Mouse (Mus musculus) G1E (cell line): ENCODE results near the gene Cd207. TPM values are rescaled to one million over a fixed set of nuclear protein-coding genes. Genes with fewer than 3 reads are reported as not detected.

Experiments used
- ATAC-seq: 2 replicates; pipeline ENCODE4 v1.8.0; 2016; ENCODE audit warnings: mild to moderate bottlenecking; ENCODE audit not compliant: insufficient number of reproducible peaks, poor library complexity, low FRiP score, severe bottlenecking; ENCODE audit errors: extremely low read depth
- DNase-seq: peaks from one replicate; pipeline ENCODE4 v3.0.0; 2012; ENCODE audit warnings: low spot score
- H3K27me3 ChIP-seq: 2 replicates; pipeline ENCODE4 v1.6.1; 2012; ENCODE audit warnings: mild to moderate bottlenecking, low read length, inconsistent platforms; ENCODE audit not compliant: insufficient read depth
- H3K36me3 ChIP-seq: replicated peaks from 2 replicates; pipeline ENCODE3; 2012; ENCODE audit warnings: mild to moderate bottlenecking, inconsistent platforms
- H3K4me1 ChIP-seq: 2 replicates; pipeline ENCODE4 v1.6.1; 2012; ENCODE audit warnings: low read depth, low read length, inconsistent platforms, mixed read lengths; ENCODE audit not compliant: insufficient read depth
- H3K4me3 ChIP-seq: 2 replicates; pipeline ENCODE4 v1.5.1; 2012; ENCODE audit warnings: low read depth, mild to moderate bottlenecking, inconsistent platforms, low read length, moderate library complexity, mixed read lengths
- H3K9me3 ChIP-seq: replicated peaks from 2 replicates; pipeline ENCODE4 v1.6.1; 2012; ENCODE audit warnings: inconsistent platforms
- CTCF ChIP-seq: IDR thresholded peaks from 2 replicates; pipeline ENCODE4 v1.5.1; 2012; ENCODE audit warnings: low read depth, low read length, inconsistent platforms, mixed read lengths
- GATA1 ChIP-seq: IDR thresholded peaks from 2 replicates; pipeline ENCODE4 v1.6.1; 2012; ENCODE audit warnings: borderline replicate concordance, low read length, inconsistent platforms, mixed read lengths
- GATA2 ChIP-seq: IDR thresholded peaks from 2 replicates; pipeline ENCODE4 v1.6.1; 2012; ENCODE audit warnings: low read depth, low read length, inconsistent platforms, borderline replicate concordance
- POLR2AphosphoS5 ChIP-seq: IDR thresholded peaks from 2 replicates; pipeline ENCODE4 v1.6.1; 2012; ENCODE audit warnings: low read depth, low read length, inconsistent platforms; ENCODE audit not compliant: insufficient replicate concordance
- TAL1 ChIP-seq: conservative IDR thresholded peaks from 2 replicates; pipeline ENCODE4 v1.6.1; 2012; ENCODE audit warnings: low read depth, low read length, inconsistent platforms, mixed read lengths
- polyA plus RNA-seq: library from polyadenylated mRNA; stranded (reverse); fragments of >175 nt; gene quantifications from 2 replicates; pipeline ENCODE4 v1.2.3, GENCODE M21; 2012
- total RNA-seq, 2 experiments: library from RNA; stranded (forward) in 1 of 2; stranded (reverse) in 1 of 2; fragments of 200-1000 nt in 1 of 2; fragments of >200 nt in 1 of 2; fragmentation: Nextera tagmentation in 1 of 2; gene quantifications; 2 replicates each; pipeline ENCODE4 v1.2.3; 2014 to 2017

Cd207 gene
- total and polyA plus RNA-seq, 3 experiments = not detected

DNA sequence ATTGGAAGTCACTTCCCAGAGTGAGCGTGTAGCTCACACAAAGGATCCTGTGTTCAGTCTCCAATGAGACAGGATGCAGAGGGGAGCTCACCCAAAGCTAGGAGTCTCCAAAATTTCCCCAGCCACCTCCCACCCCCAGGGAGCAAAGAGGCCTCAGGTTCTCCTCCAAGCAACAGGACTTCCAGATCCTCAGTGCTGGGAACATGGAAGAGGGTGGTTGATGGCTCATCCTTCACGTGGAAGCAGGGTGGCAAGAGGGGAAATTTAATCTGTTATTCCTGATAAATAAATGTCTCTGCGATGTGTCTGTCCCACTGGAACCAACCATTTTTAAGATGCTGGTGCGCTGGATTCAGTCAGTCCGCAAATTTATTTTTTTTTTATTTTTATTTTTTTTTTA is 27.0 kb upstream of the Cd207 start:
- Histone ChIP-seq H3K4me1 (no peaks in the 10 kb centered on the region), H3K27me3 (peaks cover 69% of the 10 kb centered on the region), H3K36me3 (no peaks in the 10 kb centered on the region), H3K9me3 (no peaks in the 10 kb centered on the region), H3K4me3 (no peak overlapping the region)
- TF ChIP-seq GATA2 (no peak), POLR2AphosphoS5 (no peak)
- ATAC-seq (no peak), DNase-seq (no peak)

- H3K9me3 ChIP-seq = no peaks in the 10 kb centered on the region
- ATAC-seq = no peak
- H3K4me3 ChIP-seq = no peak overlapping the region
- peaks cover 66% of the 10 kb centered on the region for H3K27me3 ChIP-seq
- no peaks in the 10 kb centered on the region for H3K4me1 ChIP-seq
- no peaks in the 10 kb centered on the region for H3K36me3 ChIP-seq
- TF ChIP-seq TAL1 = no peak
- no peak for TF ChIP-seq GATA1
- no peak for TF ChIP-seq CTCF
- TF ChIP-seq GATA2 = no peak
- TF ChIP-seq POLR2AphosphoS5 = no peak
- no peak for DNase-seq
Observed at GRCm38 (mm10) chr6:83704294-83704693, 26.6 kb upstream of the Cd207 start.

DNA sequence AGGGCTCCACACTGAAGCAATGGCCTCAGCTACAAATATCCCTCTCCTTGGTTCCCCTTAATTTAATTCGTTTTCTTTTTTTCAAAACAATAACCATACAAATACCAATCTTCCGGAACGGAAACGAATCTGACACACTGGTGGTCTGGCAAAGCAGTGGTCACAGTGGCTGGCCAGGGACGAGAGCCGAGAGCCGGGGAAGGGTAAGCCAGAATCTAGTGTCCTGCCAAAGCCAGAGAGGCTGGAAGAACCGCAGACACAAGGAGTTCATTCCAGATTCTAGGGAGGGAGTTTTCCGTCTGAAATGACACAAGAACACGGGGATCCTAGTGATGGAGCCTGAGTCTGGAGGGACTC is 26.0 kb upstream of the Cd207 start:
- Histone ChIP-seq H3K27me3 (peaks cover 66% of the 10 kb centered on the region), H3K36me3 (no peaks in the 10 kb centered on the region), H3K9me3 (no peaks in the 10 kb centered on the region), H3K4me3 (no peak overlapping the region), H3K4me1 (no peaks in the 10 kb centered on the region)
- DNase-seq (no peak), ATAC-seq (no peak)
- no peak for TF ChIP-seq CTCF

GRCm38 (mm10) chr6:83703000-83703721 is 25.5 kb upstream of the Cd207 start:
- no peak for DNase-seq
- Histone ChIP-seq H3K27me3 (peaks cover 66% of the 10 kb centered on the region), H3K4me3 (no peak overlapping the region), H3K9me3 (no peaks in the 10 kb centered on the region), H3K36me3 (no peaks in the 10 kb centered on the region), H3K4me1 (no peaks in the 10 kb centered on the region)
- ATAC-seq = no peak
- no peak for TF ChIP-seq GATA2
- no peak for TF ChIP-seq CTCF
- no peak for TF ChIP-seq POLR2AphosphoS5
- no peak for TF ChIP-seq TAL1
- no peak for TF ChIP-seq GATA1

- ATAC-seq = no peak
- TF ChIP-seq CTCF = no peak
- no peak for TF ChIP-seq GATA2
- no peak for TF ChIP-seq POLR2AphosphoS5
- no peak for TF ChIP-seq TAL1
- TF ChIP-seq GATA1 = no peak
Observed at GRCm38 (mm10) chr6:83702146-83702999, 24.7 kb upstream of the Cd207 start.

DNA sequence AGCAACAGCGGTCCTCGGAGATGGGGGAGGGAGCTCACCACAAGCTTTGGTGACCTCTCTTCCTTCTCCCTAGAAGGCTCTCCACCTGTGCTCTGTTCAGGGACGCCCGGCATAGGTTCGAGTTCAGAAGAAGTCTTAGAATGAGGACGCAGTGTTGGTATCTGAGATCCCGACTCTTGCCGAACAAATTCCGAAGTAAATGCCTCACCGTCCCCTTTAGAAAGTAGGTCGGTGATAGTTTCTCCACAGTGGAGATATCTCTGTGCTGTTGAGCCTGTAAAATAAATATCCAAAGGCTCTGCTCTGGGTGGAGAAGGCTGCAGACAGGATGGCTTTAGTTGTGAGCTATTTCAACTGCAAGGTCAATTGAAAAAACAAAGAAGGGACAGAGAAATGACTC is 23.3 kb upstream of the Cd207 start:
- H3K27me3 ChIP-seq = peaks cover 76% of the 10 kb centered on the region
- DNase-seq (no peak), ATAC-seq (no peak)
- no peaks in the 10 kb centered on the region for H3K36me3 ChIP-seq
- H3K4me3 ChIP-seq = no peak overlapping the region
- no peaks in the 10 kb centered on the region for H3K4me1 ChIP-seq
- TF ChIP-seq TAL1 (no peak), CTCF (no peak), GATA1 (no peak), GATA2 (no peak), POLR2AphosphoS5 (no peak)
- H3K9me3 ChIP-seq = no peaks in the 10 kb centered on the region

More at GRCm38 (mm10) chr6:83702146-83702999, 24.7 kb upstream of the Cd207 start:
- peaks cover 71% of the 10 kb centered on the region for H3K27me3 ChIP-seq
- DNase-seq = no peak
- H3K4me3 ChIP-seq = no peak overlapping the region
- H3K9me3 ChIP-seq = no peaks in the 10 kb centered on the region
- no peaks in the 10 kb centered on the region for H3K4me1 ChIP-seq
- no peaks in the 10 kb centered on the region for H3K36me3 ChIP-seq

DNA sequence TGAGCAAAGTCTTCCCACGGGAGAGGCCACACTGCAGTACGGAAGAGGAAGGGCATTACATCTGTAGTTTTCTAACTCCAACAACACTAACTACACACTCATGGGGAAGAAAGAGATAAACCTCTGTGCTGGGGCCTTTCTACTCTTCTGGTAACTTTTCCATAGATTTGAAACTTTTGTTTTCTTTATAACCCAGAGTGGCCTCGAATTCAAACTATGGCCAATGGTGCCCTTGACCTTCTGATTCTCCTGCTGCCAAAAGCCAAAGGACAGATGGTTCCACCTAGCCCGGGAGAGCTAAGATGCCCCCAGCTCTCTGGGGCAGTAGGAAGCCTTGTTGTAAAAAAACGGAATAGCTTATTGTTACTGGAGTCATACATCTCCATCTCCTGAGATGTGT is 22.3 kb upstream of the Cd207 start:
- DNase-seq = no peak
- H3K4me3 ChIP-seq = no peak overlapping the region
- no peaks in the 10 kb centered on the region for H3K4me1 ChIP-seq
- no peak for ATAC-seq
- TF ChIP-seq CTCF (no peak), GATA1 (no peak), TAL1 (no peak), GATA2 (no peak), POLR2AphosphoS5 (no peak)
- peaks cover 78% of the 10 kb centered on the region for H3K27me3 ChIP-seq
- H3K36me3 ChIP-seq = no peaks in the 10 kb centered on the region
- H3K9me3 ChIP-seq = no peaks in the 10 kb centered on the region
